Mouse (Mus musculus) G1E (cell line): ENCODE data around the gene Galns. TPM values are rescaled to one million over a fixed set of nuclear protein-coding genes. Genes with fewer than 3 reads are reported as not detected.

Experiments used
- ATAC-seq: 2 replicates; pipeline ENCODE4 v1.8.0; 2016; ENCODE audit warnings: mild to moderate bottlenecking; ENCODE audit not compliant: insufficient number of reproducible peaks, poor library complexity, low FRiP score, severe bottlenecking; ENCODE audit errors: extremely low read depth
- DNase-seq: peaks from one replicate; pipeline ENCODE4 v3.0.0; 2012; ENCODE audit warnings: low spot score
- H3K27me3 ChIP-seq: 2 replicates; pipeline ENCODE4 v1.6.1; 2012; ENCODE audit warnings: mild to moderate bottlenecking, low read length, inconsistent platforms; ENCODE audit not compliant: insufficient read depth
- H3K36me3 ChIP-seq: replicated peaks from 2 replicates; pipeline ENCODE3; 2012; ENCODE audit warnings: mild to moderate bottlenecking, inconsistent platforms
- H3K4me1 ChIP-seq: 2 replicates; pipeline ENCODE4 v1.6.1; 2012; ENCODE audit warnings: low read depth, low read length, inconsistent platforms, mixed read lengths; ENCODE audit not compliant: insufficient read depth
- H3K4me3 ChIP-seq: 2 replicates; pipeline ENCODE4 v1.5.1; 2012; ENCODE audit warnings: low read depth, mild to moderate bottlenecking, inconsistent platforms, low read length, moderate library complexity, mixed read lengths
- H3K9me3 ChIP-seq: replicated peaks from 2 replicates; pipeline ENCODE4 v1.6.1; 2012; ENCODE audit warnings: inconsistent platforms
- CTCF ChIP-seq: IDR thresholded peaks from 2 replicates; pipeline ENCODE4 v1.5.1; 2012; ENCODE audit warnings: low read depth, low read length, inconsistent platforms, mixed read lengths
- GATA1 ChIP-seq: IDR thresholded peaks from 2 replicates; pipeline ENCODE4 v1.6.1; 2012; ENCODE audit warnings: borderline replicate concordance, low read length, inconsistent platforms, mixed read lengths
- GATA2 ChIP-seq: IDR thresholded peaks from 2 replicates; pipeline ENCODE4 v1.6.1; 2012; ENCODE audit warnings: low read depth, low read length, inconsistent platforms, borderline replicate concordance
- POLR2AphosphoS5 ChIP-seq: IDR thresholded peaks from 2 replicates; pipeline ENCODE4 v1.6.1; 2012; ENCODE audit warnings: low read depth, low read length, inconsistent platforms; ENCODE audit not compliant: insufficient replicate concordance
- TAL1 ChIP-seq: conservative IDR thresholded peaks from 2 replicates; pipeline ENCODE4 v1.6.1; 2012; ENCODE audit warnings: low read depth, low read length, inconsistent platforms, mixed read lengths
- polyA plus RNA-seq: library from polyadenylated mRNA; stranded (reverse); fragments of >175 nt; gene quantifications from 2 replicates; pipeline ENCODE4 v1.2.3, GENCODE M21; 2012
- total RNA-seq, 2 experiments: library from RNA; stranded (forward) in 1 of 2; stranded (reverse) in 1 of 2; fragments of 200-1000 nt in 1 of 2; fragments of >200 nt in 1 of 2; fragmentation: Nextera tagmentation in 1 of 2; gene quantifications; 2 replicates each; pipeline ENCODE4 v1.2.3; 2014 to 2017

The Galns gene
- total and polyA plus RNA-seq, 3 experiments = 3.0 to 7.9 (median 6.0) TPM

DNA sequence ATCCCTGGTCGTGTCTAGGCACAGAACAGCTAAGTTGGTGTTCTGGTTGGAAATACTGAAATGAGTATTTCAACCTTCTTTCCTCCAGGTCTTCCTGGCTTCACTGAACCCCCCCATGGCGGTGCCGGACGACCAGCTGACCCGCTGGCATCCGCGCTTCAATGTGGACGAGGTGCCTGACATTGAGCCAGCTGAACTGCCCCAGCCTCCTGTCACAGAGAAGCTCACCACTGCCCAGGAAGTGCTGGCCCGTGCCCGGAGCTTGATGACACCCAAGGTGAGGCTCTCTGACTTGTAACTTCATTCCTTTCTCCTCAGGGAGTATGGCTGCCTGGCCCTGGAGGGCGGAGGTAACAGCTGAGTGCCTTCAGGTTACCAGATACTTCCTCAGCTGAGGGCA, 40.1 kb downstream of the Galns start:
- H3K4me3 ChIP-seq = peak overlapping the region; percentile 34; the same call in 1 of the 2 replicates
- ATAC-seq = no peak
- TF ChIP-seq GATA1 (no peak), TAL1 (no peak), POLR2AphosphoS5 (no peak), GATA2 (no peak), CTCF (no peak)
- H3K4me1 ChIP-seq = peaks cover 89% of the 10 kb centered on the region
- H3K36me3 ChIP-seq = peaks cover 70% of the 10 kb centered on the region
- DNase-seq = no peak
- no peaks in the 10 kb centered on the region for H3K9me3 ChIP-seq
- no peaks in the 10 kb centered on the region; the same call in 1 of the 2 replicates for H3K27me3 ChIP-seq

DNA sequence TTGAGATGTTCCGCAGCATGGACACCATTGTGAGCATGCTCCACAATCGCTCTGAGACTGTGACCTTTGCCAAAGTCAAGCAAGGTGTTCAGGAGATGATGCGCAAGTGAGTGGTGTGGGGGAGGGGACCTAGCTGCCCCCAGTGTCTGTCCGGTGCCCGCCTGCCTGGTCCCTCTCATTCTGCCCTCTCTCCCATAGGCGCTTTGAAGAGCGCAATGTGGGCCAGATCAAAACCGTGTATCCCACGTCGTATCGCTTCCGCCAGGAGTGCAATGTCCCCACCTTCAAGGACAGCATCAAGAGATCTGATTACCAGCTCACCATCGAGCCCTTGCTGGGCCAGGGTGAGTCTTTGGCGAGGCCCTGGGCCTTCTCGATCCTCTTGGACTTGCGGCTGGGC, 41.3 kb downstream of the Galns start:
- no peak for DNase-seq
- peaks cover 72% of the 10 kb centered on the region for H3K36me3 ChIP-seq
- H3K4me3 ChIP-seq = peak overlapping the region; percentile 92; the same call in 1 of the 2 replicates
- no peak for ATAC-seq
- no peaks in the 10 kb centered on the region for H3K9me3 ChIP-seq
- peaks cover 88% of the 10 kb centered on the region for H3K4me1 ChIP-seq
- H3K27me3 ChIP-seq = no peaks in the 10 kb centered on the region; the same call in 1 of the 2 replicates
- TF ChIP-seq POLR2AphosphoS5 (no peak), CTCF (no peak), GATA2 (no peak), GATA1 (no peak), TAL1 (no peak)

DNA sequence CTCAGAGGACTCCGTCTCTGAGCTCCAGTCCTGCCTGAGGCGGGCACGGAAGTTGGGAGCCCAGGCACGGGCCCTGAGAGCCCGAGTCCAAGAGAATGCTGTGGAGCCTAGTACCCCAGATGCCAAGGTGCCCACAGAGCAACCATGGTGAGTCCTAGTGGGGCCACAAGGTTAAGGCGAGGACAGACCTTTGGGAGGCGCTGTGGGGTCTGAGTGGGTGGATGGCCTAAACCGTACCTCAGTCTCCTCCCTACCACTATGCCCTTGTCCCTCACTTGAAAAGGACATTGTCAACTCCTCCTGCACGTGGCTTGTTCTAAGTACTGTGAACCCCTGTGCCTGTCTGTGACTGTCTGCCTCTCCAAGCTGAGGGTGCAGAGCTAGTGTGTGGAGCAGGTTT, 41.9 kb downstream of the Galns start:
- TF ChIP-seq CTCF (0 out of 2 replicates have a peak, but pooled peaks have one; percentile 11), TAL1 (no peak)
- Histone ChIP-seq H3K36me3 (peaks cover 72% of the 10 kb centered on the region), H3K4me3 (peak overlapping the region; percentile 92), H3K27me3 (no peaks in the 10 kb centered on the region; the same call in 1 of the 2 replicates), H3K4me1 (peaks cover 85% of the 10 kb centered on the region), H3K9me3 (no peaks in the 10 kb centered on the region)
- DNase-seq (no peak), ATAC-seq (no peak)

DNA sequence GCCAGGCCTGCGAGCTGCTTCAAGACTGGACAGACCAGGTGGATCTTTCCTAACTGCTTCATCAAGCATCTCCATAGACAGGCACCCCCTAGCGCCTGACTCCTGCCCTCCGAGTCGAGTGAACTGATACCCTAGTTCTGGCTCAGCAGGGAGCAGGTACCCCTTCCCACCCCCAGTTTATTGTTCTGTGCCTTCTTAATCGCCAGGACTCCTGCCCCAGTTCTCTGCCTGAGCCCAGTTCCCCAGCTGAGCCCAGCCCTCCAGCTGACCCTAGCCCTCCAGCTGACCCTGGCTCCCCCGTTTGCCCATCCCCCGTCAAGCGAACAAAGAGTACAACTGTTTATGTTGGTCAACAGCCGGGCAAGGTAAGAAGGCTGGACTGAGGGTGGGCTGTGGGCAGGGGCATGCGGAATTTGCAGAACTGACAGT, 42.4 kb downstream of the Galns start:
- H3K36me3 ChIP-seq = peaks cover 68% of the 10 kb centered on the region
- ATAC-seq (no peak), DNase-seq (peak; percentile 50)
- peak overlapping the region; percentile 92 for H3K4me3 ChIP-seq
- peaks cover 80% of the 10 kb centered on the region for H3K4me1 ChIP-seq
- H3K9me3 ChIP-seq = no peaks in the 10 kb centered on the region
- no peaks in the 10 kb centered on the region; the same call in 1 of the 2 replicates for H3K27me3 ChIP-seq
- TF ChIP-seq TAL1 = no peak
- no peak for TF ChIP-seq CTCF
- TF ChIP-seq POLR2AphosphoS5 = no peak
- no peak for TF ChIP-seq GATA1
- no peak for TF ChIP-seq GATA2

DNA sequence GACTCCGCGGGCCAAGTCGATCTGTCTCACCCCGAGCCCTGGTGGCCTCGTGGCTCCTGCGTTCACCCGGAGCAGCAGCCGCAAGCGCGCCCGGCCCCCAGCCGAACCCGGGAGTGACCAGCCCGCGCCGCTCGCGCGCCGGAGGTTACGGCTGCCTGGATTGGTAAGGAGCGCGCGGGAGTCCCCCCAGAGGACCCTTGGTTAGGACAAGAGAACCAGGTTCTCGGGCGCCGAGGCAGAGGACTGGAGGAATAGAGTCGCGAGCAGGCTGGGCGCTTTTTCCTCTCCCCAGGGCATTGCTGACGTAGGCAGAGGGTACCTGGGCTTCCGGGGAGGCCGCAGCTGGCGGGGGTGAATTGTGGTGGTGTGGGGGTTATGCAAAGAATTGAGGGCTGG, 43.2 kb downstream of the Galns start:
- peaks cover 61% of the 10 kb centered on the region for H3K36me3 ChIP-seq
- H3K27me3 ChIP-seq = no peaks in the 10 kb centered on the region; the same call in 1 of the 2 replicates
- ATAC-seq (no peak), DNase-seq (peak; percentile 48)
- H3K9me3 ChIP-seq = no peaks in the 10 kb centered on the region
- TF ChIP-seq POLR2AphosphoS5 (no peak), CTCF (no peak)
- H3K4me1 ChIP-seq = peaks cover 73% of the 10 kb centered on the region
- H3K4me3 ChIP-seq = peak overlapping the region; percentile 92

DNA sequence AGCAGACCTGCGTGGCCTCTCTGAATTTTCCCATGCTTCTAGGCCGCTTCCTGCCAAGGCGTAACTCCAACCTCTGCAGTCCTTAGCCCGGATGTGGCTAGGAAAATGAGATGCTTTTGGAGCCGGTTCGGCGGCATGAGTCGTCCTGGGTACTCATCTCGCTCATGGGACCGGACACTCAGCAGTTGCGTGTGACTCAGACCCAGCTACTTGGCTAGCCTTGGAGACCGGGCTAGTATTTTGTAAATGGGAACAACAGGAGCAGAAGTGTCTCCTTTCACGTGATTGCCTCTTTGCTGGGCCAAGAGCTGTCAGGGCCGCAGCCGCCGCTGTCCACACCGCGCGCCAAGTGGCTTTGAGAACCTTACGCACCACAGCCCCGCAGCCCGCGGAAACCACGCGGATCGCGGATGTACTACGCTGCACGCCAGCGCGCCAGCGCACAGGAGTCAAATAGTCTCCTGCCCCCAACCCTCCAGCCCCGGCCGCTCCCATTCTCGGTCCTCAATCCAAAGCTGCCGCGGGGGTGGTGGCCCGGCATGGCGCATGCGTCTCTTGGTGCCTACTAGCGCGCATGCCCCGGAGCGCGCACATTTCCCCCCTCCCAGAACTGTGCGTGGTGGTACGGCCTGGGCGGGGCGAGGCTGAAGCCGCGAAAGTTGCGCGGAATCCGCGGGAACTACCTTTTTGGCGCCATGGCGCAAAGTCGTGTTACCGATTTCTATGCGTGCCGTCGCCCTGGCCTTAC, 43.7 kb downstream of the Galns start, which contains the start of gene Cdt1:
Gene Cdt1 (plus strand): TSS at position 655 of the 748 bp plus-strand sequence.
- ATAC-seq (peak; percentile 79), DNase-seq (peak; percentile 92)
- Histone ChIP-seq H3K27me3 (no peaks in the 10 kb centered on the region; the same call in 1 of the 2 replicates), H3K9me3 (no peaks in the 10 kb centered on the region), H3K4me1 (peaks cover 67% of the 10 kb centered on the region), H3K36me3 (peaks cover 59% of the 10 kb centered on the region), H3K4me3 (peak within 1 kb of the TSS; percentile 92)
- TF ChIP-seq GATA2 (no peak), POLR2AphosphoS5 (no peak), GATA1 (no peak), CTCF (no peak)
